Mouse (Mus musculus) left cerebral cortex, postnatal 4 days (tissue): Measurements from ENCODE around the gene Ctss. TPM values are rescaled to one million over a fixed set of nuclear protein-coding genes. Genes with fewer than 3 reads are reported as not detected.

Source experiments
- DNase-seq: peaks from one replicate; pipeline ENCODE4 v3.0.0-alpha.2; 2022
- intact Hi-C: fragments of 180-260 bp; cut with DNase I; formaldehyde crosslinking; loops from one replicate; pipeline ENCODE4 v1.15.1; 2025
- total RNA-seq, 2 experiments: library from RNA; stranded (reverse); gene quantifications; 2 replicates each; pipeline ENCODE4 v1.2.3; 2021

The Ctss gene
- 1 to 10 TPM; 8.3 to 8.6 TPM for total RNA-seq

DNA sequence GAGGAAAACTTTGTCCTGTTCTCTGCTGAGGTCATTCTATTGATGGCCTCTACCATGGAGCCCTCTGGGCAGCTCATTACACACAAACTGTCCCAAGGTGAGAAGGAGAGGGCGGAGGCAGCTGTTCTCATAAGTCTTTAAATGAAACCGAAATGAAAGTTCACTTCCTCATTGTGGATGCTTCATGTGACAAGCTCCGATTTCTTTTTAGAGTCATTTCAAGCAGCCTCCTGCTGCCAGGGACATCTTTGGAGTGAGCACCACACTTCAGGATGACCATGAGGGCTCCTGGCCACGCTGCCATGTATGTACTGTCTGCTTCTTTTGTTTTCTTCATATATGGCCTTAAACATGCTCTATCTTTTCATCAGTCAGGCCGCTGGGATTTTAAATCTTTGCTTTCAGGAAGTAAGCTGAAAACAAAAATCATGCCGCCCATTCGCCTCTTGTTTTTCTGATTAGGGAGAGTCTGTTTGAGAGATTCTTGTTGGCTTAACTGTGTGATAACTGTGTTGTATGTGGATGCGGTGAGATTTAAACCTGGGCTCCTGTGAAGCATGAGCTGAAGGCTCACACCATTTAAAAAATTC lies at the start of gene Ctss:
Ctss (plus strand) TSS at position 165 of the 590 bp plus-strand sequence.
- intact Hi-C loops: no loop called here

DNA sequence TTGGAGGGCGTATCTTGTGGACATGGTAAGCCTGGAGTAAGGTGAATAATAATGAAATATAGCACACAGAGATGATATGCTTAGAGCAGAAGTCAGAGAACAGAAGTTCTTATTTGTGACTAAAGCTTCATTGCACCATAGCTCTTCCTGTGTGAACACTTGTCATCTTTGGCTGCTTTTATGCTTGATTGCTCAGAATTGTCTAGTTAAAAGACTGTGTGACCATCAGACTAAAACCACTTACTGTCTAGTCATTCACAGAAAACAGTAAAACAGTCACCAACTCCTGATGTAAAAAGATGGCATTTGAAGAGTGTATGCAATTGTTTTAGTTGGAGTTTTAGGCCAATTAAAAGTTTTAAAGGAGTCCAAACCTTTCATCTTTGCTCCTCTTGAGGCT lies 47.6 kb upstream of the Ctss start:
- intact Hi-C loops: no loop called here
- no peak for DNase-seq

More for the DNA sequence above, at the start of gene Ctss:
- no peak for DNase-seq

DNA sequence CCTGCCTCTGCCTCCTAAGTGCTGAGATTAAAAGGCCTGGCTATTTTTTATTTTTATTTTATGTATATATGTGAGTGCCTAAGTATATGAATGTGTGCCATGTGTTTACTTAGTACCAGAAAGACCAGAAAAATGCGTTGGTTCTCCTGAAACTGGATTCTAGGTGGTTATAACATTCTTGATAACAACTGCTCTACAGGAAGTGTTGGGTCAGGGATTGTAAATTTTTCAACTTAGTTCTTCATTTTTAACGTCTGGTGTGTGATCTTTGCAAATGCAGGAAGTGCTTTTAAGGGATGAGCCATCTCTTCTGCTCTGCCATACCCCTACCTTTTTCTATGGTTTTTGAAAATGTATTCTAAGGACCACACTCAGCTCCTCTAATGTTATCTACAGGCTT lies 40.2 kb upstream of the Ctss start:
- intact Hi-C loops: loop anchor here (10.0 kb wide), 2 partner anchors 288 to 348 kb away; no protein-coding TSS in a partner anchor
- DNase-seq: no peak

DNA sequence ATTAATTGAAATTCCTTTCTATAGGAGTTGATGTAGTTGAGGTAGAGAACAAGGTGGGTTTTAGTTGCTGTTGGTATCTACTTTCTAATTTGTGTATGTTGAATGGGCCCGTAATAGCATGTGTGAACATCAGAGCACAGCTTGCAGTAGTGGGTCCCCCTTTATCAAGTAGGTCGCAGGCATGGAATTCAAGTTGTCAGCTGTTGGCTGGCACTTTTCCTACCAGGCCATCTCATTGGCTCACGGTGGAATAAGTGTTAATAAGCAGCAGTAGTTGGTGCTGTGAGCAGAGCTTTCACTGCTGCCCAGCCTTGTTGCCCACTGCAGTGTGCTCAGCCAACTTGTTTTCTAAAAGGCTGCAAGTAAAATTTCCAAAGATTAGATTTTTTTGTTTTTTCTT lies 37.9 kb upstream of the Ctss start:
- DNase-seq: no peak
- intact Hi-C loops: loop anchor here (10.0 kb wide), 2 partner anchors 286 to 346 kb away; no protein-coding TSS in a partner anchor

DNA sequence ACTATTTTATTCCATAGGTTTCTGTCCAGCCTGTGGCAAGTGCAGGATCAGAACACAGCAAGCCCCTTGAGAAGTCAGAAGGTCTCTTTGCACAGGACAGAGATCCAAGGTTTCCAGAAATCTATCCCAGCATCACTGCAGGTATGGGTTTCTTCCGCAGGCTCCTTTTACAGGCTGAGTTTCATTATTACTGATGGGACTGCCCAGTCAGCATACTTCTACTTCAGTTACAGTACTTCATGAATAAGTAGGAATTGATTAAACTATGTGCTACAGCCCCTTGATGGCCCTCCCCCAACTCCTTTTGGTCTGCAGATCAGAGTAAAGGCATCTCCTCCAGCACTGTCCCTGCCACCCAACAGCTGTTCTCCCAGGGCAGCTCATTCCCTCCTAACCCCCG lies 36.3 kb upstream of the Ctss start:
- intact Hi-C loops: loop anchor here (5.0 kb wide), 1 partner anchor 143 kb away; no protein-coding TSS in a partner anchor
- no peak for DNase-seq

DNA sequence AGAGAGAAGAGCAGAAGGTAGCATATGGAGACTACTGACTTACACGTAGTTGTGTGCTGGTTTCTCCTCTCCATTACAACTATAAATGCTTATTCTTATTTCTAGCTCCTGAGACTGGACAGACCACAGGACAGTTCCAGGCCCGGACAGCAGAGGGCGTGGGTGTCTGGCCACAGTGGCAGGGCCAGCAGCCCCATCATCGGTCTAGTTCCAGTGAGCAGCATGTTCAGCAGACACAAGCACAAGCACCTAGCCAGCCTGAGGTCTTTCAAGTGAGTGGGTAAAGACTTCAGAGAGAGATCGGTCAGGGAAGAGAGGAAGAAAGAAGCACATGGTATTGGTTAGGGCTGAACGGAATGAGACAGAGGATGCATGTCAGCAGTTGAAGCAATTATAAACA lies 32.2 kb upstream of the Ctss start:
- DNase-seq: peak; percentile 65
- intact Hi-C loops: loop anchor here (5.0 kb wide), 1 partner anchor 147 kb away; no protein-coding TSS in a partner anchor

DNA sequence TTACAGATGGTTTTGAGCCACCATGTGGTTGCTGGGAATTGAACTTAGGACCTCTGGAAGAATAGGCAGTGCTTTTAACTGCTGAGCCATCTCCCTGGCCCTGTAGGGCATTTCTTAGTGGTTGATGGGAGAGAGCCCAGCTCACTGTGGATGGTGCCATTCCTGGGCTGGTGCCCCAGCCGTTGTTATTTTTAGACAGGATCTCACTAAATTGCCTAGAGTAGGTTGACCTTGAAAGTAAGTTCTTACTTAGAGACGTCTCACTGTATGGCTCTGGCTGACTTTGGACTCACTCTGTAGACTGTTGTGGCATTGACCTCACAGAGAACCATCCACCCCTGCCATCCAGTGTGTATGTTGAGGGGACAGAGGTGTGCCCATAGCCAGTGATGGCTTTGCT lies 28.4 kb upstream of the Ctss start:
- intact Hi-C loops: no loop called here
- DNase-seq: no peak

DNA sequence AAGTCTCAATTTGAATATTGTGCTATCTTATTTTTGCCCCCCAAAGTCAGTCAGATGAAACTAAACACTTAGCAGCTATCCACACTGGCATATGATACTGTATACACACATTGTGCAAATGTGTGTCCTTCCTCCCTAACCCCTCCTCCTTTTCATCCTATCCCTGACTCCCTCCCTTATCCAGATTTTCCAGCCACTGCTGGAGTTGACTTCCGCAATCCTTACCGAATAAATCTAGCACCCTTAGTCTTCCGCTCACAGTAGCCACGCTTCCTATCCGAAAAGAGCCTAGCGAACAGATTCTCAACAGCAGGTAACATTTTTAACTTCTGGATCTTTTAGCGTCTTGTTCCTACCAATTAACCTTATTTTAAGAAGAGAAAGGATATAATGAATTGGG lies 27.6 kb upstream of the Ctss start, which contains the start of gene Ctsk:
Ctsk (plus strand) TSS at position 233 of the 400 bp plus-strand sequence.
- DNase-seq: no peak
- intact Hi-C loops: no loop called here

DNA sequence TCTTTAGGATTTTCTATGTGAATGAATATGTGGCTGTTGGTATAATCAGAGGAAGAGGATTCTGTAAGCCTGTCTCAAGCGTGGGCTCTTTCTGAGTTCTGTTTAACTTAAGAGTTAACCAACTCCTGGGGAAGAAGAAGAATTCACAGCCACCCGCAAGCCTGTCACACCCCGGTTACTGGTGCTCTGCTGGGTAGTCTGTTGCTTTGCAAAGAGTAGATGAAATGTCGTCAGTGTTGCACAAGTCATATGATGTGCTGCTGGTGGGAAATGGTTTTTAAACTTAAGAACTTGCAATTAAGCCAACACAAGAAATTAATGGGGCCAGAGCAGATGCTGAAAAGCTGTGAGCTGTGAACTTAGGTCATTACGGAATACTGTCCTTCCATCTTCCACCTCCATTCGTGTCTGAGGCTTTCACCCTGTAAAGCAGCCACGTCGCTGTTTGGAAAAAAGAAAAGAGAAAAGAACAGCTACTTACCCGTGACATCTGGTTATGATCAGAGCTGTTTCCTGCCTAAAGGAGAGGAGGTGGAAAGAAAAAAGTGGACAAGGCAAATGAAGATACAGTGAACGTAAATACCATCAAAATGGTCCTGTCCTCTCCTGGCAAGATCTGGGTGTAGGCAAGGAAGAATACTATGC lies 27.0 kb upstream of the Ctss start:
- no peak for DNase-seq
- intact Hi-C loops: no loop called here

DNA sequence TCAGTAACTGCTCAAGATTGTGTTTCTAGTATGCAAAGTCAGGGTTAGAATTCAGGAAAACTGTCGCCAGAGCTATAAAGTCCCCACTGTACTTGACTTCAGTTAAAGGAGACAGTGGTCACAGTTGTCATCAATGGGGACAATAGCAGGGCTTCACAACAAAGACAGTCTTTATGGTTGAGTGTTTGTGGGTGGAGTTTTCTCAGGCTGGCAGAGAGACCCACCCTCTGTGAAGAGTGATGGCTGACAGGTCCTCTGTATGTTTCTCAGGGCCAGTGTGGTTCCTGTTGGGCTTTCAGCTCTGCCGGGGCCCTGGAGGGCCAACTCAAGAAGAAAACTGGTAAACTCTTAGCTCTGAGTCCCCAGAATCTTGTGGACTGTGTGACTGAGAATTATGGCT lies 24.3 kb upstream of the Ctss start:
- intact Hi-C loops: no loop called here
- no peak for DNase-seq

DNA sequence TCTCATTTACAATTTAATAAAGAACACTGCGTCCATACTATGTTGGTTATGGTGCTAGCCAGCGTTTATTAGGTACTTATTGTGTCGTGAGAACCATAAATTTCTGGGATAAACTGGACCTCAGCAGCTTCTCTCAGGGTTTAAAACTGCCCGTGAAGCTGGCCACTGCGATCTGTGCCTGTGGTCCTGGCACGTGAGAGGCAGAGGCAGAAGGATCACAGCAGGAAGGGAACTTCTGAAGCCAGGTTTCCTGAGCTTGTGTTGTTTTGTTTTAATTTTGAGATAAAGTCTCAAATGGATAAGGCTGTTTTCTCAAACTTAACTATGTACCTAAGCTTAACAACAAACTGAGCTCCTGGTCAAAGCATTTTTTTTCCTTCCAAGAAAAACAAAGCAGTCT lies 17.2 kb upstream of the Ctss start:
- intact Hi-C loops: no loop called here
- peak; percentile 62 for DNase-seq

DNA sequence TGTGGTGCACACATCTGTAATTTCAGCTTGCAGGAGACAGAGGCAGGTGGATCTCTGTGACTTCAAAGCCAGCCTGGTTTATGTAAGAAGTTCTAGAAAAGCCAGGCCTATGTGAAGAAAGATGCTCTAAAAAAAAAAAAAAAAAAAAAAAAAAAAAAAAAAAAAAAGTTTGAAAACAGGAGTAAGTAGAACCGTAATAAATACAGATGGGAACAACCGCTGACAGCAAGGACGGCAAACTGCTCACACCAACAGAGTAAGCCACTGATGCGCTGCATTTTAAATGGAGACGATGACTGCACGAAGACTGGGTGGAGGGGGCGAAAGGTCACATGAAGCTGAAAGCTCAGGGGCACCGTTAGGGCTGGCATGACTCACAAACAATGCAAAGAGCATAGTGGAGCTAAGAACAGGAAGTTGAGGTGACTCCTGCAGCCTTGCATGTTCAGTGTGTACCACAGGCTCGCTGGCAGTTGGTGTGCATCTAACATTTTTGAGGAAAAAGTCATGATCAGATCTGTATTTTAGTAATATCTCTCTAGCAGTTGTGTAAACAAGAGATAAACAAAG lies 14.9 kb upstream of the Ctss start:
- DNase-seq: no peak
- intact Hi-C loops: no loop called here

DNA sequence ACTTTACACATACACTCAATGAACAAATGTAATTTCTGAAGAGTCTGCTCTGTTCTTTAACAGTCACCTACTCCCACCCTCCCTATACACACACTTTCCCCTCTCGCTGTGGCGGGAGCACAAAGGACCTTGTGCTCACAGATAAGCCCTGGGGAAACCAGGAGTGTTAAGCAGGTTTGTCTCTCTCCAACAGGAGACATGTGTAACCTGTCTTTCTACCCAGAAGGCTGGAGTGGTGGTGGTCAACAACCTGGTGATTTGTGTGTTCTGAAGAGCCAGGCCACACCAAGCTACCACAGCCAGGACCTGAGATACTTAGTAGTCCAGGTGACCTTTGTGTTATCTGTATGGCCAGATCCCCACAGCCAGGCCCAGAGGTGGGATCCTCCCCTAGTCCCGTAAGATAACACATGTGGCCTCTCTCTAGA lies 10.0 kb upstream of the Ctss start:
- no peak for DNase-seq
- intact Hi-C loops: no loop called here

DNA sequence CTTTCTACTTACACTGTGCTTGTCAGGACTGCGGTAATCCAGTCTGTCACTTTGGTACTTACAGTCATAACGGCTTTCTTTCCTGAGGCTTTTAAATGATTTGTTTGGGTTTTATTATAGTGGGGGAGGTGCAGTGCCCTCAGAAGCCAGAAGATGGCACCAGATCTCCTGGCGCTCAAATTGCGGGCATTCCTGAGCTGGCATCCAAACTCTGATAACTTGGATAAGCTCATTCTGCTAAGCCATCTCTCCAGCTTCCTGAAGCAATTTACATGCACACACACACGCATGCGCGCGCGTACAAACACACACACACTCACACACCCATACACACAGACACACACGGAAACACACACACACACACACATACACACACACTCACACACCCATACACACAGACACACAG lies 9.1 kb upstream of the Ctss start:
- DNase-seq: peak; percentile 61
- intact Hi-C loops: no loop called here

DNA sequence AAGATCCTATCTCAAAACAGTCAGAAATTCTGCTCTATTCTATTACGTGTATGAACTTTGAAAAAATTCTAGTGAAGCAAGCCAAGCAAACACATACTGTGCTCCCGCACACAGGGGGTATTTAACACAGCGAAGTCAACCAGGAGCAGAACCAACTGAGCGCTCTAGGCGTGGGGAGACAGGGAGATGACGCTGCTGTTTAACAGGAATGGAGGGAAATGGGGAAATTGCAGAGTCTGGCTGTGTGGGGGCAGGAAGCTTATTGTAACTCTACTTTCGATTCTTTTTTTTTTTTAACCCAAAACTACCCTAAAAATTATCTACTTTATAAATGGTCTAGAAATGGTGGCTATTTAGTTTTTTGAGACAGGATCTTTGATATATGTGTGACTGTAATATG lies 7.7 kb upstream of the Ctss start:
- intact Hi-C loops: no loop called here
- DNase-seq: no peak

DNA sequence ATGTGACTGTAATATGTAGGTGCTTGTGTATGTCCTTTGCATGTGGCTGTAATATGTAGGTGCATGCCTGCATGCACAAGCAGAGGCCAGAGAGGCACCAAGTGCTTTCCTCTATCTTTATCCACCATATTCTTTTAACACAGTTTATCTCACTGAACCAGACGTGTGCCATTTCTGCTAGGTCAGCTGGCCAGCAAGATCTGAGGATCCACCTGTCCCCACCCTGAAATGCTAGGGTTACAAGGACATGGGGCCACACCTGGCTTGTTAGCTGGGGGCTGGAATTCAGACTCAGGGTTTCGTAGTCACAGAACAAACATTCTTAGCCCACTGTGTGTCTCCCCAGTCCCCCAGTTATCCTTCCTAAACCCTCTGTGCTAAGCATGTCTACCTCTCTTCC lies 7.3 kb upstream of the Ctss start:
- DNase-seq: no peak
- intact Hi-C loops: no loop called here

DNA sequence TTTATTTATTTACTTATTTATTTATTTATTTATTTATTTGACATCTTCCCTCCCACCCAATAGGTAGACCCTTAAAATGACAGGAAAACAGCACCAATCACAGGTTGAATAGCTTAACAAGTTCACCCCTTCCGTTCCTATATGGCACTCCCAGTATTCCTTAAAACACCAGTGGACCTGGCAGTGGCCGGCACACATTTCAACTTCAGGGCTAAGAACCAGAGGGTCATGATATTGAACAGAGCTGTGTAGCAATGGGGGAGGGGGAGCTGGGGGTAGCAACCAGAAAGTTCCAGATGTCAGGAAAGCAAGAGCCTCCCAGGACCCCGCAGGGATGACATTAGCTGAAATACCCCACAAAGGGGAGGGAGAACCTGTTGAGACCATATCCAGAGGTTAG lies 6.5 kb upstream of the Ctss start:
- intact Hi-C loops: no loop called here

DNA sequence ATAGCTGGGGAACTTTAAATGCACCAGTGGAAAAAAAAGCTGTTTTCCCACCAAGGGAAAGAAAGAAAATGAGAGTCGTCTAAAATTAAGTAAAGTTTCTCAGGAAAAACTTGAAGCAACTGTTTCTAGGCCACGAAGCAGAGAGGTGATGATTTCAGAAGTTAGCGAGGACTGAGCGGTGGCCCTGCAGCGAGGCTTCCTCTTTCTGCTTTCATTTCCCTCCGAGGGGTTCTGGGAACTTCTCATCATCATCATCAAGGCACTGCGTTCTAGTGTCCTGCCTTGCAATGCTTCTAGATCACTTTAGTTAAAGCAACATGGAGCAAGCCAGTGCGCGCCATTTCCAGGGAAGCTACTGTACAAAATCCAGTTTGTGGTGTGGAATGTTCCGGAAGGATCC lies 5.4 kb upstream of the Ctss start:
- intact Hi-C loops: no loop called here
- no peak for DNase-seq

More for the DNA sequence above, 6.5 kb upstream of the Ctss start:
- no peak for DNase-seq

DNA sequence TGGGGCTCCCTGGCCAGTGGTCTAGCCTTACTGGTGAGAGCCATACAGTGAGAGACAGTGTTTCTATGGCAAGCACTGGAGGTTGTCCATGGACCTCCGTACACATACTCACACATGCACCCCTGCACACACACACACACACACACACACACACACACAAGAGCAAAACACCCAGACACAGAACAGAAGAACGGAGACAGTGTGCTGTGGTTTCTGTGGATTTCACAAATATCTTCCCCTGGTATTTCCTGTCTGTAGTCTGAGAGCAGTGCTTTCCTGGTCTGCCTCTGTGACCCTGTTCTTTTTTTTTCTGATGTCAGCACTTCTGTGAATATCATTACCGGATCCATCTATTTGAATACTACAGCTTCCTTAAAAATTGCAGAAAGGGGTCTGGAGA lies 2.9 kb upstream of the Ctss start:
- no peak for DNase-seq
- intact Hi-C loops: no loop called here

DNA sequence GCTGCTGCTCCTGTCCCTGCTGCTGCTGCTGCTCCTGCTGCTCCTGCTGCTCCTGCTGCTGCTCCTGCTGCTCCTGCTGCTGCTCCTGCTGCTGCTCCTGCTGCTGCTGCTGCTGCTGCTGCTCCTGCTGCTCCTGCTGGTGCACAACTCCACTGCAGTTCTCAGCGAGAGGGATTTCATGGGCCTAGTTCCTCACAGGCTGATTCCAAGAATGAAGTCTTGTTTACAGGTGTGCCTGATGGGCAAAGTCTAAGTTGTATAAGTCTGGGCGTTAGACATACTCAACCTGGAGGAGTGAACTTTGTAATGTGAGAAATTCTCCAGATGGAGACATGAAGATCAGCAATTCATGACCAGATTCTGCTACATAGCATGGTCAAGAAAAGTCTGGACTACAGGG lies 1.9 kb upstream of the Ctss start:
- no peak for DNase-seq
- intact Hi-C loops: no loop called here

DNA sequence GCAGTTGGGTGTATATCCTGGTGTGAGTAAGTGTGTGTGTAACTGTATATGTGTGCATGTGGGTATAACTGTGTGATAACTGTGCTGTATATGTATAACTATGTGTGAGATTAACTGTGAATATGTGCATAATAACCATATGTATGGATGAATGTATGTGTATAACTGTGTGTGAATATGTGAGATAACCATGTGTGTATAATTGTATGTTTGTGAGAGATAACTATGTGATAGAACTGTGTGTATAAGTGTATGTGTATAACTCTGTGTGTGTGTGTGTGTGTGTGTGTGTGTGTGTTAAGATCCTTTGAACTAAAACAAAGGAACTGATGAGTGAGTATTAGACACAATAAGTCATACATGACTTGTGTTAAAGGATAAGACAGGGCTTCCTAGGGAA lies 475 bp upstream of the Ctss start:
- DNase-seq: no peak
- intact Hi-C loops: no loop called here

DNA sequence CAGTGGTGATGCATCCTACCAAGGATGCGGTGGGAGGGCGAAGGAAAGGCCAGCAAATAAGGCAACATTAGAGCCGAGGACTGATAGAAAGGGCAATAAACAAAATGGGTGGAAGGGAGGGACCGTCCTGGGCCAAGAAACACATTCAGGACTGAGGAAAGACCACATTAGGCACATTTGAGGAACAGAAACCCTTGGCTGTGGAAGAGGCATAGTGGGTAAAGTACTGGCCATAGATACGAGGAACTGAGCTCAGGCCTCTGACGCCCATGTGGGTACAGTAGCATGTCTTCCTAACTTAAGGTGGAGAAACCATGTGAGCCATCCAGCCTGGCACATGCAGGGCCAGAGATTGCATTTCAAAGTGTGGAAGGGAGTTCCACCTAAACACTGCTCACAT lies 3.2 kb downstream of the Ctss start:
- intact Hi-C loops: no loop called here
- DNase-seq: no peak
